Mouse (Mus musculus) olfactory bulb, adult 2 months (tissue): ENCODE results near the gene Sec22c.

ENCODE experiments used
- CTCF ChIP-seq: fragments of 200-500 bp; IDR thresholded peaks from 2 replicates; pipeline ENCODE4 v1.5.1; 2012; ENCODE audit warnings: low read depth, mild to moderate bottlenecking, low read length, moderate library complexity; ENCODE audit not compliant: insufficient read depth
- POLR2A ChIP-seq: fragments of 200-500 bp; IDR thresholded peaks from 2 replicates; pipeline ENCODE4 v1.6.1; 2012; ENCODE audit warnings: mild to moderate bottlenecking, low read depth, low read length, moderate library complexity; ENCODE audit not compliant: insufficient read depth

- no peak for TF ChIP-seq CTCF
- no peak for TF ChIP-seq POLR2A
Measured at GRCm38 (mm10) chr9:121673716-121674115, 31.6 kb downstream of the Sec22c start.
